Mouse (Mus musculus) cerebellum, adult 18-20 months (tissue): Measurements from ENCODE around the gene Daw1.

Experiments used
- DNase-seq, 2 experiments: peaks; one replicate each; pipeline ENCODE4 v3.0.0; 2021

Daw1 gene

GRCm38 (mm10) chr1:83159603-83160002, at the start of gene Daw1:
Gene Daw1 (plus strand): TSS chr1:83159752.
- peak; percentile 39 to 42 for DNase-seq

GRCm38 (mm10) chr1:83110992-83111391, 48.6 kb upstream of the Daw1 start:
- no peak for DNase-seq

- no peak for DNase-seq
These were observed 47.8 kb upstream of the Daw1 start for GRCm38 (mm10) chr1:83111726-83112125.

- DNase-seq = no peak
These were observed 43.0 kb upstream of the Daw1 start, which contains the start of gene Ccl20 for GRCm38 (mm10) chr1:83116447-83117137. Gene Ccl20 (plus strand): TSS chr1:83116766.

GRCm38 (mm10) chr1:83117217-83117616, 42.3 kb upstream of the Daw1 start:
- no peak for DNase-seq

GRCm38 (mm10) chr1:83117661-83118060, 41.9 kb upstream of the Daw1 start:
- no peak for DNase-seq

GRCm38 (mm10) chr1:83119903-83120302, 39.6 kb upstream of the Daw1 start:
- DNase-seq = no peak

GRCm38 (mm10) chr1:83120312-83120711, 39.2 kb upstream of the Daw1 start:
- no peak for DNase-seq

- no peak for DNase-seq
These were observed 36.4 kb upstream of the Daw1 start for GRCm38 (mm10) chr1:83123201-83123600.

- DNase-seq = no peak
These were observed 23.7 kb upstream of the Daw1 start for GRCm38 (mm10) chr1:83135829-83136228.

- no peak for DNase-seq
These were observed 21.7 kb upstream of the Daw1 start for GRCm38 (mm10) chr1:83137847-83138246.

GRCm38 (mm10) chr1:83138721-83139120, 20.8 kb upstream of the Daw1 start:
- DNase-seq = no peak

- no peak for DNase-seq
These were observed 18.0 kb upstream of the Daw1 start for GRCm38 (mm10) chr1:83141510-83141909.

GRCm38 (mm10) chr1:83142055-83142454, 17.5 kb upstream of the Daw1 start:
- no peak for DNase-seq

GRCm38 (mm10) chr1:83146547-83146946, 13.0 kb upstream of the Daw1 start:
- no peak for DNase-seq

- no peak for DNase-seq
These were observed 9.3 kb upstream of the Daw1 start for GRCm38 (mm10) chr1:83150227-83150626.

- DNase-seq = no peak
These were observed 6.6 kb upstream of the Daw1 start for GRCm38 (mm10) chr1:83152961-83153360.

- DNase-seq = no peak
These were observed 2.7 kb upstream of the Daw1 start for GRCm38 (mm10) chr1:83156876-83157275.

GRCm38 (mm10) chr1:83161658-83162057, 2.1 kb downstream of the Daw1 start:
- DNase-seq = no peak

GRCm38 (mm10) chr1:83164027-83164426, 4.5 kb downstream of the Daw1 start:
- no peak for DNase-seq

GRCm38 (mm10) chr1:83169158-83169557, 9.6 kb downstream of the Daw1 start:
- no peak for DNase-seq

GRCm38 (mm10) chr1:83175985-83176384, 16.4 kb downstream of the Daw1 start:
- peak; percentile 49 to 60 for DNase-seq

GRCm38 (mm10) chr1:83179531-83179930, 20.0 kb downstream of the Daw1 start:
- peak; percentile 43 to 52 for DNase-seq

- peak; percentile 52 to 54 for DNase-seq
These were observed 21.9 kb downstream of the Daw1 start for GRCm38 (mm10) chr1:83181418-83181817.

GRCm38 (mm10) chr1:83187154-83187553, 27.6 kb downstream of the Daw1 start:
- peak; percentile 38 for DNase-seq
